Mouse (Mus musculus): Measurements from ENCODE around the gene Zbtb3. TPM values are rescaled to one million over a fixed set of nuclear protein-coding genes. Genes with fewer than 3 reads are reported as not detected.

Zbtb3 gene
- polyA plus RNA-seq, 1 experiment = 40.5 TPM

- H3K27ac ChIP-seq (ENCODE audit: control insufficient read depth, insufficient read depth, low read depth, low read length) = peak within 1 kb of the TSS; percentile 72
- H3K4me1 ChIP-seq (ENCODE audit: control insufficient read depth, insufficient read depth, low read length) = peaks cover 9% of the 10 kb centered on the region
- peak within 1 kb of the TSS; percentile 89 for H3K4me3 ChIP-seq (ENCODE audit: control insufficient read depth, low read depth, low read length)
- no peaks in the 10 kb centered on the region for H3K27me3 ChIP-seq (ENCODE audit: control insufficient read depth, insufficient read depth, low read length)
- H3K36me3 ChIP-seq (ENCODE audit: control insufficient read depth, insufficient read depth, low read length) = no peaks in the 10 kb centered on the region; the same call in 1 of the 2 replicates
- TF ChIP-seq POLR2A (IDR thresholded peaks at IDR 0.05; ENCODE audit: control insufficient read depth, low read depth, low read length) = peak; percentile 71
- peak; percentile 27; the same call in 1 of the 2 replicates for TF ChIP-seq CTCF (IDR thresholded peaks at IDR 0.05; ENCODE audit: control insufficient read depth, insufficient read depth, insufficient replicate concordance, low read depth, low read length)
Observed at GRCm38 (mm10) chr19:8786008-8786781, 16.2 kb upstream of the Zbtb3 start, which contains the start of gene Taf6l. Taf6l (minus strand) TSS chr19:8786417.

DNA sequence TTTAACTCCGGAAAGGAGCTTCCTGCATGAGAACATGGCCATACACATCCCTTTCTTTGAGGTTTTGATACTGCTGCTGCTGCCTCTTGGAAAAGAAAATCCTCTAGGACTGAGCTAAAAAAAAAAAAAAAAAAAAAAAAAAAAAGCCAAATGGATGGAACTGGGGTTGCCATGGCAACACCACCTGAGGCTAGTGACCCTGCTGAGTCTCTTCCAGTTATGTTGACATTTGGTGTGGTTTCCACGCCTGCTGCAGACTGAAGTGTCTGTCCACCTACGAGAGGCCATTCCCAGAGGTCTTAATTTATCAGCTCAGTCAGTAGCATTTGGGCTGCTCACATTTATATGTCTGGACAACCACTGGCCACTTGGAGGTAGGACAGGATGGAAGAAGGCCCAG, 13.8 kb upstream of the Zbtb3 start:
- H3K27ac ChIP-seq (ENCODE audit: control insufficient read depth, insufficient read depth, low read depth, low read length) = no peak overlapping the region
- no peaks in the 10 kb centered on the region for H3K27me3 ChIP-seq (ENCODE audit: control insufficient read depth, insufficient read depth, low read length)
- no peak overlapping the region; the same call in 1 of the 2 replicates for H3K4me3 ChIP-seq (ENCODE audit: control insufficient read depth, low read depth, low read length)
- TF ChIP-seq POLR2A (IDR thresholded peaks at IDR 0.05; ENCODE audit: control insufficient read depth, low read depth, low read length) = no peak
- TF ChIP-seq CTCF (IDR thresholded peaks at IDR 0.05; ENCODE audit: control insufficient read depth, insufficient read depth, insufficient replicate concordance, low read depth, low read length) = no peak
- H3K36me3 ChIP-seq (ENCODE audit: control insufficient read depth, insufficient read depth, low read length) = peaks cover under 1% of the 10 kb centered on the region; the same call in 1 of the 2 replicates
- H3K4me1 ChIP-seq (ENCODE audit: control insufficient read depth, insufficient read depth, low read length) = peaks cover 9% of the 10 kb centered on the region

- H3K4me1 ChIP-seq (ENCODE audit: control insufficient read depth, insufficient read depth, low read length) = peaks cover 9% of the 10 kb centered on the region
- H3K27me3 ChIP-seq (ENCODE audit: control insufficient read depth, insufficient read depth, low read length) = no peaks in the 10 kb centered on the region
- TF ChIP-seq POLR2A (IDR thresholded peaks at IDR 0.05; ENCODE audit: control insufficient read depth, low read depth, low read length) = no peak
- no peak for TF ChIP-seq CTCF (IDR thresholded peaks at IDR 0.05; ENCODE audit: control insufficient read depth, insufficient read depth, insufficient replicate concordance, low read depth, low read length)
Observed at GRCm38 (mm10) chr19:8789171-8789570, 13.2 kb upstream of the Zbtb3 start.

DNA sequence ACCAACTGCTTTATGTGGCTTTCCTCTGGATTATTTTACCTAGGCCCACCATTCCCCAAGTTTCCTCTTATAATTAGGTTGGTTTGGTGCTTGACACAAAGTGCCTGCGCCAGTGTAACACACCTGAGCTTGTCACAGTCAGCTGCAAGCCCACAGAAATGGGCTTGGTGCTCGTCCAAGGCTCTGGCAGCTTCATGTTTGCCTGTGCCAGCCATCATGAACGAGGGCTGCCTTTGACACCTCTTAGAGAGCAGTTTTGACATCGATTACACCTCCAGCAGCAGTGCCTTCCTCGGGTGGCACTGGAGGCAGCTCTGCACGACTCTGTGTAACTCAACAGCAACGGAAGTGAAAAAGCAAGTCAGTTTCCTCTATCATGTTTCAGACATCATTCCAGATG, 12.2 kb upstream of the Zbtb3 start:
- TF ChIP-seq POLR2A (IDR thresholded peaks at IDR 0.05; ENCODE audit: control insufficient read depth, low read depth, low read length) (no peak), CTCF (IDR thresholded peaks at IDR 0.05; ENCODE audit: control insufficient read depth, insufficient read depth, insufficient replicate concordance, low read depth, low read length) (no peak)
- Histone ChIP-seq H3K4me3 (ENCODE audit: control insufficient read depth, low read depth, low read length) (no peak overlapping the region), H3K36me3 (ENCODE audit: control insufficient read depth, insufficient read depth, low read length) (peaks cover 3% of the 10 kb centered on the region; the same call in 1 of the 2 replicates), H3K4me1 (ENCODE audit: control insufficient read depth, insufficient read depth, low read length) (peaks cover 9% of the 10 kb centered on the region), H3K27ac (ENCODE audit: control insufficient read depth, insufficient read depth, low read depth, low read length) (no peak overlapping the region), H3K27me3 (ENCODE audit: control insufficient read depth, insufficient read depth, low read length) (no peaks in the 10 kb centered on the region)

More at GRCm38 (mm10) chr19:8789171-8789570, 13.2 kb upstream of the Zbtb3 start:
- H3K27ac ChIP-seq (ENCODE audit: control insufficient read depth, insufficient read depth, low read depth, low read length) = no peak overlapping the region
- H3K4me3 ChIP-seq (ENCODE audit: control insufficient read depth, low read depth, low read length) = no peak overlapping the region
- H3K36me3 ChIP-seq (ENCODE audit: control insufficient read depth, insufficient read depth, low read length) = peaks cover 2% of the 10 kb centered on the region; the same call in 1 of the 2 replicates

GRCm38 (mm10) chr19:8798264-8798946, 4.0 kb upstream of the Zbtb3 start, which contains the start of gene Polr2g:
Polr2g (minus strand) TSS chr19:8798577.
- H3K36me3 ChIP-seq (ENCODE audit: control insufficient read depth, insufficient read depth, low read length) = peaks cover 3% of the 10 kb centered on the region; the same call in 1 of the 2 replicates
- peaks cover 7% of the 10 kb centered on the region for H3K4me1 ChIP-seq (ENCODE audit: control insufficient read depth, insufficient read depth, low read length)

GRCm38 (mm10) chr19:8798947-8799315, 3.4 kb upstream of the Zbtb3 start:
- TF ChIP-seq POLR2A (IDR thresholded peaks at IDR 0.05; ENCODE audit: control insufficient read depth, low read depth, low read length) (no peak), CTCF (IDR thresholded peaks at IDR 0.05; ENCODE audit: control insufficient read depth, insufficient read depth, insufficient replicate concordance, low read depth, low read length) (no peak)
- Histone ChIP-seq H3K27me3 (ENCODE audit: control insufficient read depth, insufficient read depth, low read length) (no peaks in the 10 kb centered on the region), H3K36me3 (ENCODE audit: control insufficient read depth, insufficient read depth, low read length) (peaks cover 2% of the 10 kb centered on the region; the same call in 1 of the 2 replicates), H3K27ac (ENCODE audit: control insufficient read depth, insufficient read depth, low read depth, low read length) (no peak overlapping the region), H3K4me1 (ENCODE audit: control insufficient read depth, insufficient read depth, low read length) (peaks cover 7% of the 10 kb centered on the region), H3K4me3 (ENCODE audit: control insufficient read depth, low read depth, low read length) (no peak overlapping the region)

More at GRCm38 (mm10) chr19:8798264-8798946, 4.0 kb upstream of the Zbtb3 start, which contains the start of gene Polr2g:
- Histone ChIP-seq H3K27me3 (ENCODE audit: control insufficient read depth, insufficient read depth, low read length) (no peaks in the 10 kb centered on the region), H3K27ac (ENCODE audit: control insufficient read depth, insufficient read depth, low read depth, low read length) (peak within 1 kb of the TSS; percentile 76), H3K4me3 (ENCODE audit: control insufficient read depth, low read depth, low read length) (peak within 1 kb of the TSS; percentile 88)
- TF ChIP-seq POLR2A (IDR thresholded peaks at IDR 0.05; ENCODE audit: control insufficient read depth, low read depth, low read length) = peak; percentile 79
- TF ChIP-seq CTCF (IDR thresholded peaks at IDR 0.05; ENCODE audit: control insufficient read depth, insufficient read depth, insufficient replicate concordance, low read depth, low read length) = no peak

Data from testis, adult 2 months (tissue).